ENCODE assay signal across 16 mouse cellular contexts in the genomic region with DNA sequence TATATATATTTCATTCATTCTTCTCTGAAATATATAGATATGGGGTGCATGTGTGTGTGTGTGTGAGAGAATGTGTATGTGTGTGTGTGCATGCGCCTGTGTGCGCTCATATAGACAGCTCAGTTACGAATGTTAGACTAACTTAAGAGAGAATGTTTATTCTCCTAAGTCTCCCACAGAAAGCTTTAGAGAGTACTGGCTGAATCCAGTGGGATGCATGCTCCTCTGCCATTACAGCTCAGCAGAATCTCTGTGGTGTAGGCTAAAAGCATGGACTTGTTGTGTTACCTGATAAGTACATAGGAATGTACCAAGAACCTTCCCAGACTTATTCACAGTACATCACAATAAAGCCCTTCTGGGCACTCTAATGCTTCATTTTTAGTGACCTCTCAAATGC. TPM values are rescaled to one million over a fixed set of nuclear protein-coding genes. Genes with fewer than 3 reads are reported as not detected.
DNase-seq lines count a peak whose midpoint lies in the region; ATAC-seq and TF ChIP-seq lines count a peak whose summit lies in the region.
"Had no signal": no experiment of that assay in that cellular context is flagged by ENCODE, and none has a peak within 500 bp of the region (broad histone marks: within the 10 kb centered on the region; RNA-seq: fewer than 3 reads in every experiment).

No protein-coding gene starts in this region.

- TF ChIP-seq POLR2A in brain, embryonic 14.5 days (IDR thresholded peaks at IDR 0.05; ENCODE audit: borderline replicate concordance, extremely low read depth, insufficient read depth, insufficient read length, poor library complexity, severe bottlenecking): no peak

- H3K9me3 ChIP-seq in heart, embryonic 10.5 days: no peaks in the 10 kb centered on the region
- no peaks in the 10 kb centered on the region for H3K9me3 ChIP-seq in hindbrain, embryonic 14.5 days (ENCODE audit: control insufficient read depth, low read length)
- no peaks in the 10 kb centered on the region for H3K9me3 ChIP-seq in hindbrain, embryonic 16.5 days (ENCODE audit: control insufficient read depth, low read length)
- no peaks in the 10 kb centered on the region for H3K9me3 ChIP-seq in forebrain, embryonic 16.5 days (ENCODE audit: control insufficient read depth, low read length)
- H3K9me3 ChIP-seq: embryonic facial prominence, embryonic 12.5 days; lung, embryonic 15.5 days had no signal

- no peak overlapping the region for H3K4me3 ChIP-seq in heart, embryonic 10.5 days
- H3K4me3 ChIP-seq in hindbrain, embryonic 14.5 days (replicated peaks; ENCODE audit: low read length): no peak overlapping the region
- H3K4me3 ChIP-seq in hindbrain, embryonic 16.5 days (ENCODE audit: low read length): no peak overlapping the region
- H3K4me3 ChIP-seq in forebrain, embryonic 16.5 days (replicated peaks; ENCODE audit: low read length): no peak overlapping the region
- H3K4me3 ChIP-seq: lung, embryonic 15.5 days; megakaryocyte, embryonic 14.5 days had no signal

- WGBS in heart, embryonic 10.5 days: 82% methylated on average over 3 of the region's 3 CpGs
- 86% methylated on average over 3 of the region's 3 CpGs for WGBS in hindbrain, embryonic 14.5 days
- WGBS in hindbrain, embryonic 16.5 days: 80% methylated on average over 3 of the region's 3 CpGs
- 48% methylated on average over 3 of the region's 3 CpGs for WGBS in forebrain, embryonic 16.5 days

- TF ChIP-seq CTCF in brain, embryonic 14.5 days (IDR thresholded peaks at IDR 0.05; ENCODE audit: borderline replicate concordance, extremely low read depth, insufficient read depth, insufficient read length): no peak

- peaks cover 26% of the 10 kb centered on the region for H3K4me1 ChIP-seq in heart, embryonic 10.5 days
- H3K4me1 ChIP-seq in hindbrain, embryonic 14.5 days (replicated peaks; ENCODE audit: control insufficient read depth, insufficient read depth, low read length): peaks cover 19% of the 10 kb centered on the region
- peaks cover 14% of the 10 kb centered on the region for H3K4me1 ChIP-seq in hindbrain, embryonic 16.5 days (ENCODE audit: control insufficient read depth, insufficient read depth, low read depth, low read length)
- peaks cover 27% of the 10 kb centered on the region for H3K4me1 ChIP-seq in forebrain, embryonic 16.5 days (replicated peaks; ENCODE audit: control insufficient read depth, insufficient read depth, low read length)
- H3K4me1 ChIP-seq: megakaryocyte, embryonic 14.5 days had no signal

- no peaks in the 10 kb centered on the region for H3K27me3 ChIP-seq in heart, embryonic 10.5 days (ENCODE audit: insufficient read depth, poor library complexity, severe bottlenecking)
- H3K27me3 ChIP-seq in hindbrain, embryonic 14.5 days (ENCODE audit: control insufficient read depth, insufficient read depth, low read length): no peaks in the 10 kb centered on the region
- no peaks in the 10 kb centered on the region for H3K27me3 ChIP-seq in hindbrain, embryonic 16.5 days (replicated peaks; ENCODE audit: control insufficient read depth, insufficient read depth, low read length)
- H3K27me3 ChIP-seq in forebrain, embryonic 16.5 days (replicated peaks; ENCODE audit: control insufficient read depth, insufficient read depth, low read length): no peaks in the 10 kb centered on the region
- H3K27me3 ChIP-seq: embryonic facial prominence, embryonic 12.5 days; lung, embryonic 15.5 days; megakaryocyte, embryonic 14.5 days had no signal

- H3K9ac ChIP-seq in hindbrain, embryonic 14.5 days: no peak overlapping the region
- no peak overlapping the region for H3K9ac ChIP-seq in hindbrain, embryonic 16.5 days (ENCODE audit: low read depth, low read length)
- H3K9ac ChIP-seq in forebrain, embryonic 16.5 days (replicated peaks; ENCODE audit: low read depth, low read length): no peak overlapping the region
- H3K9ac ChIP-seq: embryonic facial prominence, embryonic 12.5 days; lung, embryonic 15.5 days had no signal

- H3K36me3 ChIP-seq in heart, embryonic 10.5 days: peaks cover 31% of the 10 kb centered on the region; the same call in 1 of the 2 replicates
- peaks cover 4% of the 10 kb centered on the region for H3K36me3 ChIP-seq in hindbrain, embryonic 14.5 days (replicated peaks; ENCODE audit: control insufficient read depth, insufficient read depth)
- no peaks in the 10 kb centered on the region for H3K36me3 ChIP-seq in hindbrain, embryonic 16.5 days (ENCODE audit: control insufficient read depth, insufficient read depth, low read length)
- H3K36me3 ChIP-seq in forebrain, embryonic 16.5 days (ENCODE audit: control insufficient read depth, insufficient read depth): no peaks in the 10 kb centered on the region
- H3K36me3 ChIP-seq: embryonic facial prominence, embryonic 12.5 days; lung, embryonic 15.5 days had no signal

- no peak for DNase-seq in heart, embryonic 10.5 days (ENCODE audit: low spot score)
- DNase-seq in heart, adult 18-20 months: no peak
- DNase-seq in hindbrain, embryonic 14.5 days (ENCODE audit: low spot score): no peak
- DNase-seq in brain, embryonic 14.5 days (ENCODE audit: low read depth): peak; percentile 42
- no peak for DNase-seq in spleen, adult 12 weeks (ENCODE audit: low spot score)
- DNase-seq: B cell, adult 2 months; cerebellum, postnatal 14 days; heart, postnatal 4 days; kidney, adult 18-20 months; thymus, adult 2 months had no signal

- peak overlapping the region; percentile 70 for H3K27ac ChIP-seq in heart, embryonic 10.5 days
- H3K27ac ChIP-seq in hindbrain, embryonic 14.5 days: 0 out of 2 replicates have a peak overlapping the region, but pooled peaks have one; percentile 1
- no peak overlapping the region for H3K27ac ChIP-seq in hindbrain, embryonic 16.5 days (ENCODE audit: low read depth, low read length)
- no peak overlapping the region for H3K27ac ChIP-seq in forebrain, embryonic 16.5 days (ENCODE audit: low read length)
- H3K27ac ChIP-seq: lung, embryonic 15.5 days had no signal

- no peak overlapping the region for H3K4me2 ChIP-seq in hindbrain, embryonic 14.5 days (replicated peaks)
- H3K4me2 ChIP-seq in hindbrain, embryonic 16.5 days (ENCODE audit: low read length): no peak overlapping the region
- no peak overlapping the region for H3K4me2 ChIP-seq in forebrain, embryonic 16.5 days (ENCODE audit: low read length)

- ATAC-seq in hindbrain, embryonic 14.5 days (ENCODE audit: low FRiP score): no peak
- ATAC-seq in hindbrain, embryonic 16.5 days: no peak
- ATAC-seq in forebrain, embryonic 16.5 days: peak; percentile 15; the same call in 1 of the 2 replicates
- no peak for ATAC-seq in CD4-positive, CD25-positive, alpha-beta regulatory T cell, adult 4 months

RNA-seq across cellular contexts. Expression of a gene that starts 55.6 kb away (rescaled TPM):
- polyA plus RNA-seq in heart, embryonic 10.5 days (2016; fragmentation: Nextera tagmentation; extraction: Ambion mirVana): 45.2 and 62.7 TPM in 2 replicates
- 10 to 100 TPM; 19.1 to 24.3 TPM for total RNA-seq in heart, adult 18-20 months (2021)
- 136 and 159 TPM in 2 replicates for polyA plus RNA-seq in hindbrain, embryonic 14.5 days (2014; fragmentation: Nextera tagmentation; extraction: Ambion mirVana)
- polyA plus RNA-seq in hindbrain, embryonic 16.5 days (2015; fragmentation: Nextera tagmentation; extraction: Ambion mirVana): 128 and 131 TPM in 2 replicates
- 134 and 209 TPM in 2 replicates for polyA plus RNA-seq in brain, embryonic 14.5 days (2012; rRNA removed)
- 143 and 154 TPM in 2 replicates for polyA plus RNA-seq in forebrain, embryonic 16.5 days (2015; fragmentation: Nextera tagmentation; extraction: Ambion mirVana)
- polyA plus RNA-seq in CD4-positive, CD25-positive, alpha-beta regulatory T cell, adult 4 months (2017; shearing (Covaris generic)): not detected

Comparison
In these comparisons a context has a peak if more than half of its experiments do, and no peak if none do; other contexts are left out.
1. H3K27ac ChIP-seq: peak in heart, embryonic 10.5 days (single experiment) and hindbrain, embryonic 14.5 days (single experiment); none in hindbrain, embryonic 16.5 days (single experiment) and forebrain, embryonic 16.5 days (single experiment).
2. RNA of a gene that starts 55.6 kb away (polyA plus RNA-seq): 134 to 209 TPM in brain, embryonic 14.5 days, 136 to 159 TPM in hindbrain, embryonic 14.5 days, 143 to 154 TPM in forebrain, embryonic 16.5 days, 128 to 131 TPM in hindbrain, embryonic 16.5 days and 45.2 to 62.7 TPM in heart, embryonic 10.5 days; not detected in CD4-positive, CD25-positive, alpha-beta regulatory T cell, adult 4 months; every median in the first group is over 10 times any median in the second.